Mouse (Mus musculus) embryonic facial prominence, embryonic 11.5 days (tissue): ENCODE data around the gene Mum1l1. TPM values are rescaled to one million over a fixed set of nuclear protein-coding genes. Genes with fewer than 3 reads are reported as not detected.
"Not testable (repeated sequence)": the region's sequence is repeated elsewhere in the genome, so short reads cannot be mapped to it uniquely, and the experiment has no call there.

Source experiments
- ATAC-seq: fragments of 200-750 bp; cut with Nextera tagmentation; replicated peaks from 2 replicates; pipeline ENCODE4 v1.8.0; 2017; ENCODE audit warnings: low read depth; ENCODE audit not compliant: insufficient number of reproducible peaks, low FRiP score, low TSS enrichment
- DNase-seq: peaks from one replicate; pipeline ENCODE4 v3.0.0-alpha.2; 2015; ENCODE audit warnings: low spot score
- H3K27ac ChIP-seq: fragments of 300-500 bp; sonication (generic); replicated peaks from 2 replicates; pipeline ENCODE4 v1.5.1; 2014; ENCODE audit warnings: mild to moderate bottlenecking, low read depth, low read length, control low read depth
- H3K27me3 ChIP-seq: fragments of 300-500 bp; sonication (generic); 2 replicates; pipeline ENCODE4 v1.6.1; 2014; ENCODE audit warnings: mild to moderate bottlenecking, low read length, moderate library complexity, mixed read lengths; ENCODE audit not compliant: control insufficient read depth, insufficient read depth
- H3K36me3 ChIP-seq: fragments of 300-500 bp; sonication (generic); replicated peaks from 2 replicates; pipeline ENCODE4 v1.6.1; 2014; ENCODE audit warnings: low read depth, mild to moderate bottlenecking, low read length, moderate library complexity, mixed read lengths; ENCODE audit not compliant: control insufficient read depth, insufficient read depth
- H3K4me1 ChIP-seq: fragments of 300-500 bp; sonication (generic); 2 replicates; pipeline ENCODE4 v1.6.1; 2014; ENCODE audit warnings: low read length, mixed read lengths; ENCODE audit not compliant: control insufficient read depth, insufficient read depth
- H3K4me2 ChIP-seq: fragments of 300-500 bp; sonication (generic); 2 replicates; pipeline ENCODE4 v1.6.1; 2014; ENCODE audit warnings: low read depth, mild to moderate bottlenecking, control low read depth, low read length, moderate library complexity
- H3K4me3 ChIP-seq: fragments of 300-500 bp; sonication (generic); 2 replicates; pipeline ENCODE4 v1.5.1; 2014; ENCODE audit warnings: low read depth, low read length, control low read depth
- H3K9ac ChIP-seq: fragments of 300-500 bp; sonication (generic); replicated peaks from 2 replicates; pipeline ENCODE4 v1.6.1; 2014; ENCODE audit warnings: mild to moderate bottlenecking, control low read depth, low read length
- H3K9me3 ChIP-seq: fragments of 300-500 bp; sonication (generic); replicated peaks from 2 replicates; pipeline ENCODE4 v1.6.1; 2016; ENCODE audit warnings: mild to moderate bottlenecking, low read length, inconsistent platforms, mixed read lengths; ENCODE audit not compliant: control insufficient read depth
- WGBS: fragments of 180-500 bp; shearing (Covaris S2); extraction: QIAGEN DNeasy Blood & Tissue Kit; methylation state at CpG from one replicate; pipeline ENCODE4 v1.1.7; 2014; 5-methylcytosine and 5-hydroxymethylcytosine counted together
- polyA plus RNA-seq: library from polyadenylated mRNA; unstranded; fragments of >200 nt; fragmentation: Nextera tagmentation; extraction: Ambion mirVana; gene quantifications from 2 replicates; pipeline ENCODE4 v1.2.1, GENCODE M21; 2014

The Mum1l1 gene
- polyA plus RNA-seq, result 29.9 and 32.8 TPM in 2 replicates

- H3K36me3 ChIP-seq, result no peaks in the 10 kb centered on the region
- peak within 1 kb of the TSS; percentile 44 for H3K4me2 ChIP-seq
- no peak within 1 kb of the TSS for H3K27ac ChIP-seq
- no peaks in the 10 kb centered on the region for H3K27me3 ChIP-seq
- ATAC-seq, result peak; percentile 93
- no peaks in the 10 kb centered on the region for H3K4me1 ChIP-seq
- H3K9ac ChIP-seq, result peak within 1 kb of the TSS; percentile 26; the same call in 1 of the 2 replicates
- H3K9me3 ChIP-seq, result no peaks in the 10 kb centered on the region
- peak; percentile 78 for DNase-seq
- WGBS, result 23% methylated on average over 27 of the region's 31 CpGs
- H3K4me3 ChIP-seq, result peak within 1 kb of the TSS; percentile 40
Measured at GRCm38 (mm10) chrX:139209829-139210225, at the start of gene Mum1l1. Gene Mum1l1 (plus strand): TSS chrX:139210042.

- no peaks in the 10 kb centered on the region for H3K36me3 ChIP-seq
- no peak for DNase-seq
- H3K9me3 ChIP-seq, result no peaks in the 10 kb centered on the region
- no peak within 1 kb of the TSS for H3K9ac ChIP-seq
- 92% methylated on average over 8 of the region's 8 CpGs for WGBS
- H3K27ac ChIP-seq, result no peak within 1 kb of the TSS
- H3K4me2 ChIP-seq, result no peak within 1 kb of the TSS
- no peak for ATAC-seq
- H3K27me3 ChIP-seq, result no peaks in the 10 kb centered on the region
- no peaks in the 10 kb centered on the region for H3K4me1 ChIP-seq
- H3K4me3 ChIP-seq, result no peak within 1 kb of the TSS
Measured at GRCm38 (mm10) chrX:139178928-139179327, 30.9 kb upstream of the Mum1l1 start, which contains the start of gene 4933428M09Rik. Gene 4933428M09Rik (plus strand): TSS chrX:139179228.

- not testable (repeated sequence) for H3K9me3 ChIP-seq, H3K4me2 ChIP-seq, H3K27ac ChIP-seq, H3K4me3 ChIP-seq, DNase-seq, H3K27me3 ChIP-seq, H3K4me1 ChIP-seq, H3K36me3 ChIP-seq, ATAC-seq, H3K9ac ChIP-seq
- 86% methylated on average over 3 of the region's 3 CpGs for WGBS
Measured at GRCm38 (mm10) chrX:139191506-139191905, 18.3 kb upstream of the Mum1l1 start.

- H3K4me3 ChIP-seq, result no peak overlapping the region
- H3K27me3 ChIP-seq, result no peaks in the 10 kb centered on the region
- no peaks in the 10 kb centered on the region for H3K4me1 ChIP-seq
- H3K4me2 ChIP-seq, result no peak overlapping the region
- 5% methylated on average over 1 of the region's 1 CpGs for WGBS
- no peaks in the 10 kb centered on the region for H3K9me3 ChIP-seq
- H3K36me3 ChIP-seq, result no peaks in the 10 kb centered on the region
- DNase-seq (no peak), ATAC-seq (no peak)
- H3K9ac ChIP-seq, result no peak overlapping the region
- H3K27ac ChIP-seq, result no peak overlapping the region
Measured at GRCm38 (mm10) chrX:139194572-139195279, 15.1 kb upstream of the Mum1l1 start.

- not testable (repeated sequence) for H3K4me2 ChIP-seq, H3K4me1 ChIP-seq, DNase-seq, H3K27me3 ChIP-seq, H3K9ac ChIP-seq, H3K4me3 ChIP-seq, H3K9me3 ChIP-seq, H3K27ac ChIP-seq, H3K36me3 ChIP-seq
- 0 out of 2 replicates have a peak, but pooled peaks have one; percentile 44 for ATAC-seq
- 89% methylated on average over 4 of the region's 4 CpGs for WGBS
Measured at GRCm38 (mm10) chrX:139209191-139209828, 532 bp upstream of the Mum1l1 start.

DNA sequence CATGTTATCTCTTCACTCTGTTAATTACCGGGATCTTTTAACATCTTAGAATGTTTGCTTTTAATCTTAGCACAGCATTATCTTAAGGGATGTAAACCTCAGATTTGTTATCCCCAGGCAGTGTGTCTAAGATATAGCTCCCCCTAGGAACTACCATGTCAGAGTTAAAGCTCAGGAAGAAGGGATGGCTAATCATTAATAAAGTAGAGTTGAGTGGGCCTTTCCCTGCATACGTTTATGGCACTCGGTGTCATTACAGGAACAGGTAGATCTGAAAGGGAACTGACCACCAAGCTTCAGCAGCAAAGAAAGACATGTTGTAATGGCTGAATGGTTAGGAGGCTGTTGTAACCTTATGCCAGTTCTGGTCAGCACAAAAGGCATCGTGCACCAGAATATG lies 4.9 kb downstream of the Mum1l1 start:
- Histone ChIP-seq H3K36me3 (no peaks in the 10 kb centered on the region), H3K27me3 (no peaks in the 10 kb centered on the region), H3K9me3 (no peaks in the 10 kb centered on the region), H3K9ac (no peak overlapping the region), H3K4me3 (no peak overlapping the region), H3K4me2 (no peak overlapping the region), H3K27ac (no peak overlapping the region), H3K4me1 (no peaks in the 10 kb centered on the region)
- WGBS, result 75% methylated on average over 4 of the region's 4 CpGs
- DNase-seq (no peak), ATAC-seq (no peak)

DNA sequence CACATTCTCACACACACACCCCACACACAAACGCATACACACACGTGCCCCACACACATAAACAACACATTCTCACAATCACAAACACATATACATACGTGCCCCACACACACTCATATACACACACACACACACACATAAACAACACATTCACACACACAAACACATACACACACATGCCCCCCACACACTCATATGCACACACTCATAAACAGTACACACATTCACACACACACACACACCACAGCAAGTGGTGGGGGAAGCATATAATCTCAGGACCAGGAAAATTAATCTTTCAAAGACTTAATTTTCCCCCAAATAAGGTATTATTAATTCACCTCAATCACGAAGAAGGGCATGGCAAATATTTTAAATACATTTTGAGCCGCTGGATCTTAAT lies 6.6 kb downstream of the Mum1l1 start:
- Histone ChIP-seq H3K36me3 (no peaks in the 10 kb centered on the region), H3K4me1 (no peaks in the 10 kb centered on the region), H3K9me3 (no peaks in the 10 kb centered on the region), H3K9ac (no peak overlapping the region), H3K4me3 (no peak overlapping the region), H3K27ac (no peak overlapping the region), H3K4me2 (no peak overlapping the region), H3K27me3 (no peaks in the 10 kb centered on the region)
- WGBS, result 71% methylated on average over 5 of the region's 5 CpGs
- ATAC-seq, result no peak
- DNase-seq, result no peak

GRCm38 (mm10) chrX:139216991-139217593 lies 7.2 kb downstream of the Mum1l1 start:
- ATAC-seq, result peak; percentile 97
- Histone ChIP-seq H3K4me1 (no peaks in the 10 kb centered on the region), H3K36me3 (no peaks in the 10 kb centered on the region), H3K9me3 (no peaks in the 10 kb centered on the region), H3K27ac (no peak overlapping the region), H3K4me3 (peak overlapping the region; percentile 36), H3K9ac (no peak overlapping the region; the same call in 1 of the 2 replicates), H3K27me3 (no peaks in the 10 kb centered on the region), H3K4me2 (peak overlapping the region; percentile 29)
- DNase-seq, result peak; percentile 84
- 16% methylated on average over 22 of the region's 22 CpGs for WGBS
